Mouse (Mus musculus) common myeloid progenitor, adult 5-6 weeks (primary cell): ENCODE results near the gene Cgnl1. TPM values are rescaled to one million over a fixed set of nuclear protein-coding genes. Genes with fewer than 3 reads are reported as not detected.
A peak's percentile ranks its signal among the peaks of the same experiment; 100 is the strongest.

ENCODE experiments used
- ATAC-seq: replicated peaks from 2 replicates; pipeline ENCODE4 v1.8.0; 2016; ENCODE audit warnings: low read depth, mild to moderate bottlenecking, moderate TSS enrichment, inconsistent platforms; ENCODE audit not compliant: poor library complexity, severe bottlenecking
- total RNA-seq: library from RNA; stranded (forward); fragments of 200-1000, 187-1606 nt; gene quantifications from 2 replicates; pipeline ENCODE4 v1.2.3, GENCODE M21; 2017

Cgnl1 gene
- total RNA-seq, 1 experiment from 2014 or later: 0.09 TPM

DNA sequence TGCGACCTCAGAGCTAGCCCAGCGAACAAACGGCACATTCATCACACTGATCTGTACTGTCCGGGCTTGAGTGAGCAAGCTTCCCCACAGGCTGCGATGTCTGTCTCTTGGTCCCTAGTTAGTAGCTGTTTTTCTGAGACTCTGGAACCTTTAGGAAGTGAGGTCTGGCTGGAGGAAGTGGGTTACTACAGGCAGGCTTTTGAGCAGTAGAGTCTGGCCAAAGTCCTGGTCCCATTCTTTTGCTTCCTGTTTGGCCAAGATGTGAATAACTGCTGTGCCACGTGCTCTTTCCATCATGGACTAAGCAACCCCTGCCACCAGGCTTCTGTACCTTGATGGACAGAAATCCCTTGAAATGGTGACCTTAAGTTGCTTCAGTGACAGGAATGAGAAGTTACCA, 174.5 kb downstream of the Cgnl1 start:
- no peak for ATAC-seq

DNA sequence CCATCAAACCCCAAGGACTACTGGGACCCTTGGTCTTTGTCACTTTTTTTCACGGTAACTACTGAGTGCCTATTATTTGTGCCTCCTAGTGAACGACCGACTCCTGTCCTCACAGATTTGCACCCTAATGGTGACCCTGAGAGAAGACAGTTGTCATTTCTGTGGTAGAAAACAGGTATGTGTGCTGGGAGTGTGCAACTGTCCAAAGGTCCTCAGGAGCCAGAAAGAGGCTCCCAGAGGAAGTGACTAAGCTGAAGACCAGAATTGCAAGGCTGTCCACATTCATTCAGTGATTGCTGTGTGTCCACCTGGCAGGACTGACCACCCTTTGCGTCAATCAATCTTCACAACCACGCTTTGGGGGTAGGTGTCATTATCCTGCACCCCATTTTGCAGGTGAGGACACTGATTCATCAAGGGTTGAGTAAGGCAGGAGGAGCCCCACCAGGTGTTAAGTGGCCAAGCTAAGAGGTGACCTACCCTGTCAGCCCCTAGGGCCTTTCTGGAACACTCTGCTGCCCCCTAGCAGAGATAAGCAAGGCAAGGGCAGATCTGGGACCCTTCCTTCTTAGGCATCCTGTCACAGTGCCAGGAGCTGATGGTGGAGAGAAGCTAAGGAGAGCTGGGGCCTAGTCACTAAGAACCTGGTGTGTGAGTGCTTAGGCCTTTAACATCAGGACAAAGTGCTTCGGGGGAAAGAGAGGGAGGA, 178.7 kb downstream of the Cgnl1 start:
- 0 out of 2 replicates have a peak, but pooled peaks have one; percentile 4 for ATAC-seq

GRCm38 (mm10) chr9:71591938-71592548, 179.4 kb downstream of the Cgnl1 start, which contains the start of gene Myzap:
Myzap (minus strand) TSS chr9:71592360.
- peak; percentile 96 for ATAC-seq

- no peak for ATAC-seq
Measured at GRCm38 (mm10) chr9:71591106-71591505, 180.3 kb downstream of the Cgnl1 start.

- no peak for ATAC-seq
Measured at GRCm38 (mm10) chr9:71589771-71590170, 181.6 kb downstream of the Cgnl1 start.

DNA sequence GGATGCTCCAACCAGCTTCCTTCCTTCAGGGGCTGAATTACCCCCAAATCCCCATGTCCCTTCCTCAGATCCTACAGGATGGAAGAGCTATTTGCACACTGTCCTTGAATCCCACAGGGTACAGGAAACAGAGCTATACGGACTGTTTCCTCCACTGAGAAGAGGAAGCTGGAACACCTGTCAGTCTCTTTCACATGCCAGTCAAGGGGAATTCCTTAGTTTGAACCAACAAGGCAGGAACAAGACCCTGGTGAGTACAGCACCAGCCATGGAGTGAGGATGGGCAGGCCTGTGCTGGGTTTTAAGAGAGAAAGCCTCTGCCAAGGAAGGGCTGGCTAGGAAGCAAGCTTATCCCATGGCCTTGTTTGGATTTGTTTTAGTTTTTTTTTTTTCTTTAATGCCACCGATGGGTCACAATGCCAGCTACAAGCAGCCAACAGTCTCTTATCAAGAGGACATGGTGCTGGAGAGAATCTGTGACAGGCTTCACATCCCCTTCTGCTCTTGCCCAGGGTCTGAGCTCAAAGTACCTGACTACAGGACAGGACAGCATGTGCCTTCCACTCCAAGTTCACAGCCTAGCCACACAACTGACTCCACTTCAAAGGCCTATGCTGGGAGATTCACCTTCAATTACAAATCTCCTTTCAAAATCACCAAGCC, 182.3 kb downstream of the Cgnl1 start:
- ATAC-seq: no peak

GRCm38 (mm10) chr9:71586408-71586807, 185.0 kb downstream of the Cgnl1 start:
- ATAC-seq: no peak

DNA sequence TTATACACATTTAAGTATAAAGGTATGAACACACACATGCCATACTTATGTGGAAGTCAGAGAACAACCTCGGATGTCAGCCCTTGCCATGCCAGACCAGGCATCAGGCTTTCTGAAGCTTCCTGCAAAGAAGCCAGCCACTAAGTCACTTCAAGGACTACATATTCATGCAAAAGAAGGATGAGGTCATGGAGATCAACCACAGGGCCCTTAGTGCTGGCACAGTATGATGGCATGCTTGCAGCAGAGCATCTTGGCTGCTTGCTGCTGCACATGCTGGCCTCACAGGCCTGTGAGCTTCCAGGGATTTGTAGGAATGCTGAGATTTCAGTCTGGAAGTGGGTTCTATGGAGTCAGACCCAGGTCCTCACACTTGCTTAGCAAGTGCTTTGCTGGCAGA, 188.6 kb downstream of the Cgnl1 start:
- no peak for ATAC-seq

GRCm38 (mm10) chr9:71578896-71579564, 192.4 kb downstream of the Cgnl1 start:
- no peak for ATAC-seq

Other genes starting within 250 kb of the Cgnl1 start
- gene Myzap, start 179.2 kb downstream of the Cgnl1 start, total RNA-seq: 0.27 TPM in 1 of 2 replicates, not detected in the other